Mouse (Mus musculus) embryo, embryonic 11.5 days (tissue): Measurements from ENCODE around the gene Naa40.

ENCODE experiments used
- DNase-seq: peaks from one replicate; pipeline ENCODE4 v3.0.0-alpha.2; 2012; ENCODE audit warnings: low read depth, low spot score

The Naa40 gene

DNA sequence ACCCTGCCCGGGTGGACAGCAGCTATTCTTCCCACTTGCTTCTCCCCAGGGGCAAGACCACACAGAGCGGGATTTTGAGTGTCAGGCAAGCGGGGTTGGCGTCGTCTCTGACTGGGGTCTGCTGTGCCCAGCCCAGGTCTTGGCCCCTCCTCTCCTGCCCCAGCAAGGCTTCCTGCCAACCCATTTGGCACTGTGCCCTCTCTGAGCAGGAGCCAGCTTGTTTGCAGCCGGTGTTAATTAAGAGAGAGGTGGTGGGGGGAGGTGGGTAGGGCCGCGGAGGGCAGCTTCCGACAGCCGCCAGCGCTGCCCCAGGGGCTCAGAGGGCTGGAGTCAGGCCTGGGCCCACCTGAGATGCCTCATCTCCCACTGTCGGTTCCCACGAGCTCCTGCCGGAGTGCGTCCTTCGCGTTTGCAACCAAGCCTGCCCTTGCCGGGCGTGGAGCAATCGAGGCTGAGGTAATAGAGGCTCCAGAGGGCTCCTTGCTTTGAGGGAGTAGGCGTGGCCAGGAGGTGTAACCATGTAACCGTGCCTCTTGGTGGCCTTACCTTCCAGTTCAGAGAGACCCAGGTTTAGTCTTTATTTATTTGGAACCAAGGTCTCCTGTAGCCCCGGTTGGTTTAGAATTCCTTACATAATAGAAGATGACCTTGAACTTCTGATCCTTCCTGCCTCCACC, 58.6 kb downstream of the Naa40 start:
- no peak for DNase-seq

DNA sequence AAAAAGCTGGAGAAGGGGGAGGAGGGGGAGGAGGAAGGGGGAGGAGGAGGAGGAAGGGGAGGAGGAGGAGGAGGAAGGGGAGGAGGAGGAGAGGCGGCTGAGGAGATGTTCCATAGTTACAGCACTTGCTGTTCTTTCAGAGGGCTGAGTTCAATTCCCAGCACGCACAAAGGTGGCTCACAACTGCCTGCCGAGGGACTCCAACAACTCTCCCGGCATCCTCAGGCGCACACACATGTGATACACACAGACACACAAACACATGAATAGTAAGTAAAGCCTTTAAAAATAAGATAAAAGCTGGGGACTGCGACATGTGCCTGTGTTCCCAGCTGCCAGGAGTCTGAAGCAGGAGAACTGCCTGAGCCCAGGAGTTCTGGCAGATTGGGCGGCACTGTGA, 59.5 kb downstream of the Naa40 start:
- no peak for DNase-seq

DNA sequence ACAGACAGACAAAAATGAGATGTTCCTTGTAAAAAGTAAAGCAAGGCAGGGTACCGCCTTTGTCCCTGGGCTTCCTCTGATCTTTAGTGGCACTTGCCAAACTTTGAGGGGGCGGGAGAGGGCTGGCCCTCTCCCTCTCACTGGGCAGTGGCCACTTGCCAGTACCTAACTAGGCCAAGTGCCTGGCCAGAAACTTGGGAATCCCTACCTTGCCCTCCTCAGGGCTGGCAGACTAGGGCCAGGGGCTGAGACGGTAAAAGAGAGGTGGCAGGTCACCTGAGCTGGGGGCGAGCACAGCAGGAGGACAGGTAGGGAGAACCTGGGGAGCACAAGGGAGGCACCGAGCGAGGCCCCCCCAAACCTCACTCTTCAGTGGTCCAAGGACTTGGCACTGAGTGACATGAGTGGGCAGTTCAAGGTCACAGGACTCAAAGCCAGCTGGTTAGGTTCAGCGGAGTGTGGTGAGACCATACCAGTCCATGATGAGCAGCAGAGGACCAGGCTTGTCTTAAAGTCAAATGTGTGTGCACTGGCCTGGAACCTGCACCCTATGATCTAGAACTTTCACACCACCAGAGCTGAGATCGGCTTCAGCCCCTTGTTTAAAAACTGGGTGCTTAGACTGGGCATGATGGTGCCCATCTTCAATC, 60.1 kb downstream of the Naa40 start:
- no peak for DNase-seq

DNA sequence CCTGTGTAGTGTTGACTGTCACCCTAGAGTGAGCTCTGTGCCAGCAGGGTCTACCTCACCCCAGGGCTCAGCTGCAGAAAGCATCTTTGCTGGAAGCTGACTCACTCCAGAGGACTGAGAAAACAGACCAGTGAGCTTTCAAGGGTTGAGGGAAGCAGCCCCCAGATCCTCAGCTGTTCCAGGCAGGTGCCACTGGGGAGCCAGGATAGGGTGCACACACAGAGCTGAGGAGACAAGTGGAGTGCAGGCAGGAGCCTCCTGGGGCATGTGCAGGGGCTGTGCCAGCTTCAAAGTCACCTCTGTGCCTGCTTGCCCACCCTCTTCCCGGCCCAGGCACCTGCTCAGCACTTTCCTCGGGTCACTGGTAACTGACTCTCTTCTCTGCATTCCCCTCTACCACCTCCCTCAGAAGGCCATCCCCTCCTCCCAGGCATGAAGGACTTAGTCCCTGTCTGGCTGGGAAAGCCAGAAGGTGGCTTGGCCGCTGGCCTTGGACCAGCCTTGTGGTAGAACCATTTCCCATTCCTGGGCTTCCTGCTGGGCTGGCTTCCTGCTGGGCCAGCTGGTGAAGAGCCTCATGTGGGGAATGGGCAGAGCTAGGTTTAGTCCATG, 62.0 kb downstream of the Naa40 start:
- no peak for DNase-seq

DNA sequence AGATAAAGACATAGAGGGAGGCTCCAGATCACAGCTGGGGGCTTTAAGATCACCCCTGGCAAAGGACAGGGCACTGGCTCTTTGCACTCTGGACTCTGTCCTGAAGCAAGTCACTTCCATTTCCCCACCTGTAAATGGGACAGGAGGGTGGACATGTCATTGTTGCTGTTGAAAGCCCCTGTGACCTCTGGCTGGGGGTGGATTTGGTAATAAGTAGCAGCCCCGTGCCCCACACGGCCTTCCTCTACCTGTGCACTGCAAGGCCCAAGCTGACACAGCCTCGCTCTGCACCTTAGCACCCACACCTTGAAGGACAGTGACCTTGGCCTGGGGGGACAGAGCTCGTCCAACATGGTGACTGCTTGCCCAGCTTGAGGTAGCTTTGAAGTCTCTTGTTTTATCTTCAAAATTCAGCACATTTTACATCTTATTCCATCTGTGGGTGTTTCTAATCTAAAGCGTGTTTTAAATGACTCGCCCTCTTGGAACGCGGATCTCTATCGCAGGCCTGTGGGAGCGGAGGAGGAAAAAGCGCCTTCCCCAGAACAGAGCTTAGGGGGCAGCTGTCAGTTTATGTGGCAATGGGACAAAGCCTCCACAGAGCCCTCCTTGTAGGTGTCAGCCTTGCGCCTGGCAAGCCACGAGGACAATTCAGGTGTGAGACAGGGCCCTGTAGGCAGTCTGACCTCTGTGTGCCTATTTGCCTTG, 63.0 kb downstream of the Naa40 start:
- no peak for DNase-seq

DNA sequence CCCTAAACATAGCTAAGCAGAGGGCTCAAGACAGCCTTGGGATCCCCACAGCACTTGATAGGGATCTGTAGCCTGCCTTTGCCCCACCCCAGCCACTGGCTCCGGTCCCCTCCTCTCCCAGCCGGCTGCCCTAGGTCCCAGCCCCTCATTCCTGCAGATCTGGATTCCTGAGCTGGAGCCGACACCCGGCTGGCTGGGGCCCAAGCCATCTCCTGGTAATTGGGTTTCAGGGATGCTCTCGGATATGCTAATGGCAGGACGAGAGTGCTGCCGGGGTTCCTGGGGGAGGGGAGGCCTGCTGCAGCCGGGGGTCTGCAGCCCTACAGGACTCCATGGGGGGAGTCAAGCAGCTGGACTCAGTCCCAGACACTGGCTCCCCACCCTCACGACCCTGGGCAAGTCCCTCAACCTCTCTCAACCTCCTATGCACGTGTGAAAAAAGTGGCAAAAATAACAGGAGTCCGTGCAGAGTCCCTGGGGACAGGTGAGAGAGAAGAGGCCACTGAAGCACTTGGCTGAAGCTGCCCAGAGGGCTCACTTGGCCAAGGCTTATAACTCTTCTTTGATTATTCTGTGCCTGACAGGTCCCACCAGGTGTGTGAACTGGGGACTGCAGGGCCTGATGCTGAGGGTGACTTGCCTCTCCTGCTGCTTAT, 64.8 kb downstream of the Naa40 start:
- no peak for DNase-seq
